Mouse (Mus musculus) heart, adult 2 months (tissue): ENCODE results near the gene Cabcoco1. TPM values are rescaled to one million over a fixed set of nuclear protein-coding genes. Genes with fewer than 3 reads are reported as not detected.

ENCODE experiments used
- DNase-seq, 2 experiments: peaks; one replicate each; pipeline ENCODE4 v3.0.0; 2021
- H3K27ac ChIP-seq: fragments of 200-600 bp; 2 replicates; pipeline ENCODE4 v1.8.1; 2022
- H3K27me3 ChIP-seq: fragments of 200-500 bp; 2 replicates; pipeline ENCODE4 v1.6.1; 2012; ENCODE audit warnings: mild to moderate bottlenecking, low read length, inconsistent platforms, mixed read lengths; ENCODE audit not compliant: control insufficient read depth, insufficient read depth
- H3K36me3 ChIP-seq: fragments of 200-500 bp; 2 replicates; pipeline ENCODE4 v1.6.1; 2012; ENCODE audit warnings: low read length, inconsistent platforms; ENCODE audit not compliant: control insufficient read depth, insufficient read depth
- H3K4me1 ChIP-seq: fragments of 200-500 bp; 2 replicates; pipeline ENCODE4 v1.6.1; 2011; ENCODE audit warnings: low read length; ENCODE audit not compliant: control insufficient read depth, insufficient read depth
- H3K4me3 ChIP-seq: fragments of 200-600 bp; 2 replicates; pipeline ENCODE4 v1.8.1; 2022
- H3K79me2 ChIP-seq: fragments of 200-500 bp; replicated peaks from 2 replicates; pipeline ENCODE4 v1.6.1; 2012; ENCODE audit warnings: mild to moderate bottlenecking, inconsistent platforms, low read length, moderate library complexity, mixed read lengths; ENCODE audit not compliant: control insufficient read depth, insufficient read depth
- H3K9ac ChIP-seq: fragments of 200-500 bp; 2 replicates; pipeline ENCODE4 v1.6.1; 2012; ENCODE audit warnings: low read depth, mild to moderate bottlenecking, control low read depth, inconsistent platforms, low read length, mixed read lengths
- CTCF ChIP-seq: fragments of 200-600 bp; IDR thresholded peaks from 2 replicates; pipeline ENCODE4 v1.8.1; 2022; ENCODE audit warnings: antibody characterized with exemption, mild to moderate bottlenecking, moderate library complexity
- EP300 ChIP-seq: fragments of 200-500 bp; IDR thresholded peaks from 2 replicates; pipeline ENCODE4 v1.6.1; 2011; ENCODE audit warnings: low read depth, low read length, control low read depth; ENCODE audit not compliant: insufficient read depth
- POLR2A ChIP-seq: fragments of 200-500 bp; IDR thresholded peaks from 2 replicates; pipeline ENCODE4 v1.6.1; 2011; ENCODE audit warnings: mild to moderate bottlenecking, low read depth, low read length, control low read depth; ENCODE audit not compliant: insufficient read depth
- WGBS: fragments of 180-500 bp; shearing (Covaris S2); methylation state at CpG from one replicate; pipeline ENCODE4 v1.1.7; 2018; 5-methylcytosine and 5-hydroxymethylcytosine counted together
- intact Hi-C: fragments of 180-260 bp; cut with DNase I; formaldehyde crosslinking; loops from one replicate; pipeline ENCODE4 v1.15.1; 2025
- polyA plus RNA-seq: library from polyadenylated mRNA; depleted of rRNA; stranded (reverse); fragments of >200 nt; gene quantifications from 2 replicates; pipeline ENCODE4 v1.2.3, GENCODE M21; 2012
- total RNA-seq, 2 experiments: library from RNA; stranded (reverse); gene quantifications; 2 replicates each; pipeline ENCODE4 v1.2.3; 2021

Cabcoco1 gene
- total and polyA plus RNA-seq, 3 experiments, result 8.6 to 23.0 (median 18.0) TPM

DNA sequence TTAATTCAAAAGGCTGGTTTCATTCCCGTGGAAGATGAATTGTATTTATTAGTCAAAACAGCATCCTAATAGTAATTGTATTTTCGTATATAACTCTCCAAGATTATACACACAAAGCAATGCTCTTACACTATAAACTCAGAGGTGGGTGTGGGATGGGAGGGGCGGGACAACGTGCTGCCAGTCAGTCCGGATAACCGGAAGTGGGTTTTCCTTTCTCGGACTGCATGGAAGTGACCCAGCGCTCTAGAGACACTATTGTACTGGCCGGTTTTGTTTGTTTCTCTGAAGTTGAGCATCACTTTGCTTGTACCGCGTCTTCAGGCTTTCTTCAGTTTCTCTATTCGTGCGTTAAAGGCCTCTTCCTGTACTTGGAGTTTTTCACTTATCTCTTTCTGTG is 110.8 kb downstream of the Cabcoco1 start:
- DNase-seq, result no peak
- Histone ChIP-seq H3K27me3 (no peaks in the 10 kb centered on the region), H3K4me3 (no peak overlapping the region), H3K36me3 (no peaks in the 10 kb centered on the region), H3K4me1 (no peaks in the 10 kb centered on the region), H3K79me2 (no peaks in the 10 kb centered on the region), H3K9ac (no peak overlapping the region), H3K27ac (no peak overlapping the region)
- intact Hi-C loops, result no loop called here
- no peak for TF ChIP-seq POLR2A
- TF ChIP-seq EP300, result no peak
- no peak for TF ChIP-seq CTCF
- WGBS, result 76% methylated on average over 13 of the region's 13 CpGs

DNA sequence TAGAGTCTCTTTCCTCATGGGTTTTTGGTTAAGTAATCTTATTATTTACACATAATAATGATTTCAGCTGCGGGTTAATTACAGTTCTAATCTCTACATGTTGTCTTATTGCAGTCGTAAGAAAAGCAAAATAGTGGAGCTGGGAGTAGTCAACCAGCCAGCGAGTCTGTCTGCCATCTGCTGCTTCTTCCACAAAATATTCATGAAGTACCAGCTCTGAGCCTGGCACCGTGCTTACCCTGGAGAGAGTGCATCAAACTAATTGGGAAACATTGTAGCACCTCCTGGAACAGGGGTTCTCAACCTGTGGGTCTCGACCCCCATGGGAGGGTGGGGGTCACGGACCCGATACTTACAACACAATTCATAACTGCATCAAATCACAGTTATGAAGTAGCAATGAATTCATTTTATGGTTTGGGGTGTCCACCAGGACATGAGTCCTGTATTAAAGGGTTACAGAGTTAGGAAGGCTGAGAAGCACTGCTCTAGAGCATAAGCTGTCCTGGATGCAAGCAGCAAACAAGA is 121.2 kb downstream of the Cabcoco1 start:
- Histone ChIP-seq H3K4me1 (no peaks in the 10 kb centered on the region), H3K27me3 (no peaks in the 10 kb centered on the region), H3K27ac (no peak overlapping the region), H3K4me3 (no peak overlapping the region), H3K9ac (no peak overlapping the region), H3K79me2 (no peaks in the 10 kb centered on the region), H3K36me3 (no peaks in the 10 kb centered on the region)
- no peak for TF ChIP-seq CTCF
- no peak for TF ChIP-seq EP300
- TF ChIP-seq POLR2A, result no peak
- DNase-seq, result no peak
- intact Hi-C loops, result no loop called here
- 87% methylated on average over 7 of the region's 7 CpGs for WGBS

GRCm38 (mm10) chr10:68419893-68420292 is 121.8 kb downstream of the Cabcoco1 start:
- no peak overlapping the region for H3K27ac ChIP-seq
- no peak for DNase-seq
- no peak for TF ChIP-seq POLR2A
- no peak for TF ChIP-seq CTCF
- no peak for TF ChIP-seq EP300
- H3K36me3 ChIP-seq, result no peaks in the 10 kb centered on the region
- H3K4me3 ChIP-seq, result no peak overlapping the region
- intact Hi-C loops, result no loop called here
- WGBS, result 56% methylated on average over 2 of the region's 2 CpGs
- no peaks in the 10 kb centered on the region for H3K4me1 ChIP-seq
- no peak overlapping the region for H3K9ac ChIP-seq
- no peaks in the 10 kb centered on the region for H3K79me2 ChIP-seq
- H3K27me3 ChIP-seq, result no peaks in the 10 kb centered on the region

- H3K27ac ChIP-seq, result no peak overlapping the region
- H3K9ac ChIP-seq, result no peak overlapping the region
- WGBS, result 81% methylated on average over 13 of the region's 13 CpGs
- no peaks in the 10 kb centered on the region for H3K79me2 ChIP-seq
- no peak overlapping the region for H3K4me3 ChIP-seq
- intact Hi-C loops, result no loop called here
- TF ChIP-seq EP300 (no peak), CTCF (no peak)
- no peak for DNase-seq
- no peaks in the 10 kb centered on the region for H3K4me1 ChIP-seq
- H3K27me3 ChIP-seq, result no peaks in the 10 kb centered on the region
- no peaks in the 10 kb centered on the region for H3K36me3 ChIP-seq
Observed at GRCm38 (mm10) chr10:68417074-68417790, 124.5 kb downstream of the Cabcoco1 start.

DNA sequence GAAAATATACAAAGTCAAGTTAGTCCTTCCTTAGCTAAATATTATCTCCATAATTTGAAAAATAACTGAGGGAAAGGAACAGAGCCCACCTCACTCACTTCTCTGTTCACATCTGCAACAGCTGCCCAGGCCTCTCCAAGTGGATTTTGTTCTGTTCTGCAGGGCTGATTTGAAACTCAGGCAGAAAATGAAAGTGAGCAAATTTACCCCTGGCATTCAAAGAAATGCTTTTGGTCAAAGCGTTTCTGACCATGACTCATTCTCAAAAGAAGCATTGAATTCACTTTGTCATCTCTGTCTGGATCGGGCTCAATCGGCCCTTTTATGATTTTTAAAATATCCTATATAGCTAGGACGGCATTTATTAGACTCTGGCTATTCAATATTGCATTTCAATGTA is 135.8 kb downstream of the Cabcoco1 start:
- Histone ChIP-seq H3K27ac (no peak overlapping the region), H3K27me3 (no peaks in the 10 kb centered on the region), H3K36me3 (no peaks in the 10 kb centered on the region), H3K9ac (no peak overlapping the region), H3K4me3 (no peak overlapping the region), H3K79me2 (no peaks in the 10 kb centered on the region), H3K4me1 (no peaks in the 10 kb centered on the region)
- intact Hi-C loops, result no loop called here
- 82% methylated on average over 4 of the region's 4 CpGs for WGBS
- DNase-seq, result no peak
- TF ChIP-seq CTCF, result no peak
- TF ChIP-seq EP300, result no peak
- TF ChIP-seq POLR2A, result no peak

GRCm38 (mm10) chr10:68396786-68397185 is 144.9 kb downstream of the Cabcoco1 start:
- no peak overlapping the region for H3K4me3 ChIP-seq
- no peak overlapping the region for H3K9ac ChIP-seq
- no peaks in the 10 kb centered on the region for H3K79me2 ChIP-seq
- TF ChIP-seq POLR2A (no peak), CTCF (no peak), EP300 (no peak)
- intact Hi-C loops, result no loop called here
- H3K27me3 ChIP-seq, result no peaks in the 10 kb centered on the region
- H3K36me3 ChIP-seq, result no peaks in the 10 kb centered on the region
- 37% methylated on average over 8 of the region's 8 CpGs for WGBS
- H3K27ac ChIP-seq, result no peak overlapping the region
- no peaks in the 10 kb centered on the region for H3K4me1 ChIP-seq
- DNase-seq, result no peak
